Mouse (Mus musculus) liver, embryonic 14.5 days (tissue): ENCODE measurements around the gene Prpsap2. TPM values are rescaled to one million over a fixed set of nuclear protein-coding genes. Genes with fewer than 3 reads are reported as not detected.

Experiments used
- ATAC-seq: fragments of 200-750 bp; cut with Nextera tagmentation; 2 replicates; pipeline ENCODE4 v1.8.0; 2017; ENCODE audit warnings: moderate number of reproducible peaks, mild to moderate bottlenecking, moderate library complexity; ENCODE audit not compliant: insufficient read depth
- DNase-seq, 3 experiments: peaks; one replicate each; pipeline ENCODE4 v3.0.0-alpha.2; 2012 to 2013; ENCODE audit warnings: low read depth in 3 of 3, low spot score in 3 of 3
- H3K27ac ChIP-seq: fragments of 300-500 bp; sonication (generic); 2 replicates; pipeline ENCODE4 v1.5.1; 2014; ENCODE audit warnings: moderate library complexity, mild to moderate bottlenecking, control low read depth, inconsistent platforms
- H3K27me3 ChIP-seq: fragments of 300-500 bp; sonication (generic); 2 replicates; pipeline ENCODE4 v1.6.1; 2014; ENCODE audit warnings: mild to moderate bottlenecking, low read length, moderate library complexity; ENCODE audit not compliant: control insufficient read depth, insufficient read depth
- H3K36me3 ChIP-seq: fragments of 300-500 bp; sonication (generic); replicated peaks from 2 replicates; pipeline ENCODE4 v1.6.1; 2014; ENCODE audit warnings: low read depth; ENCODE audit not compliant: control insufficient read depth, insufficient read depth
- H3K4me1 ChIP-seq, 2 experiments: fragments of 200-500 bp in 1 of 2; fragments of 300-500 bp in 1 of 2; sonication (generic) in 1 of 2; replicated peaks; 2 replicates each; pipeline ENCODE4 v1.6.1; 2012 to 2014; ENCODE audit warnings: antibody characterized with exemption in 1 of 2, inconsistent platforms in 1 of 2, low read length in 1 of 2; ENCODE audit not compliant: control insufficient read depth in 2 of 2, insufficient read depth in 2 of 2
- H3K4me2 ChIP-seq: fragments of 300-500 bp; sonication (generic); 2 replicates; pipeline ENCODE4 v1.6.1; 2014; ENCODE audit warnings: low read depth, mild to moderate bottlenecking, control low read depth, moderate library complexity
- H3K4me3 ChIP-seq, 2 experiments: fragments of 200-500 bp in 1 of 2; fragments of 300-500 bp in 1 of 2; sonication (generic) in 1 of 2; 2 replicates each; pipeline ENCODE4 v1.5.1; 2012 to 2014; ENCODE audit warnings: low read depth in 2 of 2, low read length in 2 of 2, mild to moderate bottlenecking in 2 of 2, control low read depth in 1 of 2, inconsistent platforms in 1 of 2, moderate library complexity in 1 of 2; ENCODE audit not compliant: insufficient read depth in 1 of 2
- H3K9ac ChIP-seq: fragments of 300-500 bp; sonication (generic); replicated peaks from 2 replicates; pipeline ENCODE4 v1.6.1; 2014; ENCODE audit warnings: mild to moderate bottlenecking, control low read depth, moderate library complexity
- H3K9me3 ChIP-seq: fragments of 300-500 bp; sonication (generic); 2 replicates; pipeline ENCODE4 v1.6.1; 2016; ENCODE audit warnings: low read length, mixed read lengths; ENCODE audit not compliant: control insufficient read depth
- CTCF ChIP-seq: IDR thresholded peaks from 2 replicates; pipeline ENCODE4 v1.5.1; 2016; ENCODE audit warnings: antibody characterized with exemption, low read depth, control low read depth
- EP300 ChIP-seq: IDR thresholded peaks from 2 replicates; pipeline ENCODE4 v1.6.1; 2016; ENCODE audit warnings: antibody characterized with exemption, low read depth
- WGBS: fragments of 180-500 bp; shearing (Covaris S2); extraction: QIAGEN DNeasy Blood & Tissue Kit; methylation state at CpG from one replicate; pipeline ENCODE4 v1.1.7; 2014; ENCODE audit not compliant: insufficient replicate concordance; 5-methylcytosine and 5-hydroxymethylcytosine counted together
- polyA plus RNA-seq, 2 experiments: library from polyadenylated mRNA; depleted of rRNA in 1 of 2; stranded (reverse) in 1 of 2; unstranded in 1 of 2; fragments of >200 nt; fragmentation: Nextera tagmentation in 1 of 2; extraction: Ambion mirVana in 1 of 2; gene quantifications; 2 replicates each; pipeline versions ENCODE4 v1.2.1 to v1.2.3; 2012 to 2014

Gene Prpsap2
- polyA plus RNA-seq, 2 experiments, result 6.1 to 6.9 TPM

DNA sequence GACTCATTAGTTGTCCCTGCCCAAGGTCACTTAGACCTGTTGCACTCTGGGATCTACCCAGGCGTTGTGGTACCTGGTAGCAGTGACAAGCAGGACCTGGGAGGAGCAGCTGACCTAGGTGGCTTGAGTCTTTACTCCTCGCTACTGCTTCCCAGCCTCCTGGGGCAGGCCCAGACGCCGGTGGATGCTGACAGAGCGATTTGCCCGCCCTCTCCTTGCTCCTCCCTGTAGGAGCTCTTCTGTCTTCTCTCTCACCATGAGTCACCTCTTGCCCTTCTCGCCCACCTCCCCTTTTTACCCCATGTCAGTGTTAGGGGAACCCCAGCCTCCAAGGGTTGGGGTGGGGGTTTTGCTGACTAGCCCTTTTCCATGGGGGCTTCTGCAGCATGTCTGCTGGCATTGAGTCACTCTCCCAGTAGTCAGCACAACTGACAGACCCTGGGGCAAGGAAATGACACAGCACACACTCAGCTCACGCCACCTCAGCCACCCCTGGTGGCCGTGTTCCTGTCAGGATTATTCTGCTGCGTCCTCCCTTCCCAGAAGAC, 74.9 kb downstream of the Prpsap2 start:
- Histone ChIP-seq H3K4me1 (peaks cover 21 to 33% of the 10 kb centered on the region in 2 experiments), H3K27ac (peak overlapping the region; percentile 66), H3K9ac (peak overlapping the region; percentile 86), H3K36me3 (no peaks in the 10 kb centered on the region), H3K4me3 (peak overlapping the region; percentile 73 to 87), H3K9me3 (no peaks in the 10 kb centered on the region), H3K27me3 (peaks cover 3% of the 10 kb centered on the region; the same call in 1 of the 2 replicates), H3K4me2 (peak overlapping the region; percentile 90)
- no peak for ATAC-seq
- 40% methylated on average over 10 of the region's 10 CpGs for WGBS
- TF ChIP-seq EP300, result no peak
- TF ChIP-seq CTCF, result no peak
- DNase-seq, result peak in 1 of 3 experiments; percentile 24

DNA sequence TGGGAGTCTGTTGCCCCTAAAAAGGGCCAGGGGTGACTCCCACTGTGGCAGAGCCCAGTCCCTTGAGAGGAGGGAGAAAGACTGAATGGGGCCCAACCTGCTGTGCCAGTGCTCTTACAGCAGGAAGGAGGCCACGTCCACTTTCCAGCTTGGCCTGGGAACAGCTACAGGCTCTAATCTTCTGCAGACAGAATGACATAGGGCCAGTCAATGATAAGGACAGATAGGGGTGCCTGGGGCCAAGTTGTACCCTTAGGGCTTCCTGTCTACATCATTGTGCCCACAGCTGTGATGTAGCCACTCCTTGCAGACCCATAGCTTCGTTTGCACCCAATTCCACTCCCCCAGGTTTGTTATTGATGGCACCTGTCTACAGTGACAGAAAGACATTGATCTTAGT, 75.7 kb downstream of the Prpsap2 start:
- H3K36me3 ChIP-seq, result no peaks in the 10 kb centered on the region
- H3K4me2 ChIP-seq, result peak overlapping the region; percentile 90
- peak overlapping the region; percentile 66 for H3K27ac ChIP-seq
- WGBS, result 8% methylated on average over 2 of the region's 2 CpGs
- peak; percentile 85 for TF ChIP-seq EP300
- no peak for TF ChIP-seq CTCF
- H3K27me3 ChIP-seq, result peaks cover 3% of the 10 kb centered on the region; the same call in 1 of the 2 replicates
- no peaks in the 10 kb centered on the region for H3K9me3 ChIP-seq
- H3K4me3 ChIP-seq, result peak overlapping the region; percentile 73 to 87
- peak; percentile 80 for ATAC-seq
- H3K4me1 ChIP-seq, result peaks cover 21 to 33% of the 10 kb centered on the region in 2 experiments
- DNase-seq, result peak; percentile 35 to 76 (median 45)
- H3K9ac ChIP-seq, result peak overlapping the region; percentile 86

DNA sequence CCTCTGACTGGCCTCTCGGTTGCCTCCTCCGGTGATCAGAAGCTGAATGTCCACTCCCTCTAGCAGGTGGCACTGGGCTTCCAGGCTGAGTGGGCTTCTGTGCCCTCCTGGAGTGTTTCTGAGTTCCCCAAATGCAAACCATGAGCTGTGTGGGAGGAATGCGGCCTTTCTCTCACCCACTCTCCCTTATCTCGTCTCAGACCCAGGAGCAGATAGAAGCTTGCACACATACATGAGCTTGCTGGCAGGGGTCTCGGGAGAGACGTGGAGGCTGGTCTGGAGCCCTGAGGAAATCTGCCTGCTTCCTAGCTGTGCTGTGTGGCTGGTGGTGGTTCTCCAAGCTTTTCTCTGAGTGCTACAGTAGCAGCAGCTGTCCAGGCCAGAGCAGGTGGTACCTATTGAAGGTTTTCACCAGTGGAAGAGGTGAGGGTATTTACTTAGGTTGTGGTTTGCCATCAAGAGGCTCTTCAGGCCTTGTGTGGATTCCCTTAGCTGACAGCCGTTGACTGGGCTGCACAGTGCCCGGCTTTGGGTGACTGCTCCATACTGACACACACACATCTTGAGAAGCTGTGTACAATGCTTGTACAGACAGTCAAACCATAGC, 76.7 kb downstream of the Prpsap2 start:
- peaks cover 21 to 33% of the 10 kb centered on the region in 2 experiments for H3K4me1 ChIP-seq
- peak in 1 of 3 experiments; percentile 9 for DNase-seq
- peaks cover 3% of the 10 kb centered on the region; the same call in 1 of the 2 replicates for H3K27me3 ChIP-seq
- no peaks in the 10 kb centered on the region for H3K36me3 ChIP-seq
- ATAC-seq, result no peak
- WGBS, result 31% methylated on average over 8 of the region's 8 CpGs
- peak overlapping the region; percentile 73 to 87 for H3K4me3 ChIP-seq
- TF ChIP-seq CTCF, result no peak
- TF ChIP-seq EP300, result no peak
- peak overlapping the region; percentile 90 for H3K4me2 ChIP-seq
- H3K9me3 ChIP-seq, result no peaks in the 10 kb centered on the region
- peak overlapping the region; percentile 34 for H3K27ac ChIP-seq
- peak overlapping the region; percentile 86 for H3K9ac ChIP-seq

DNA sequence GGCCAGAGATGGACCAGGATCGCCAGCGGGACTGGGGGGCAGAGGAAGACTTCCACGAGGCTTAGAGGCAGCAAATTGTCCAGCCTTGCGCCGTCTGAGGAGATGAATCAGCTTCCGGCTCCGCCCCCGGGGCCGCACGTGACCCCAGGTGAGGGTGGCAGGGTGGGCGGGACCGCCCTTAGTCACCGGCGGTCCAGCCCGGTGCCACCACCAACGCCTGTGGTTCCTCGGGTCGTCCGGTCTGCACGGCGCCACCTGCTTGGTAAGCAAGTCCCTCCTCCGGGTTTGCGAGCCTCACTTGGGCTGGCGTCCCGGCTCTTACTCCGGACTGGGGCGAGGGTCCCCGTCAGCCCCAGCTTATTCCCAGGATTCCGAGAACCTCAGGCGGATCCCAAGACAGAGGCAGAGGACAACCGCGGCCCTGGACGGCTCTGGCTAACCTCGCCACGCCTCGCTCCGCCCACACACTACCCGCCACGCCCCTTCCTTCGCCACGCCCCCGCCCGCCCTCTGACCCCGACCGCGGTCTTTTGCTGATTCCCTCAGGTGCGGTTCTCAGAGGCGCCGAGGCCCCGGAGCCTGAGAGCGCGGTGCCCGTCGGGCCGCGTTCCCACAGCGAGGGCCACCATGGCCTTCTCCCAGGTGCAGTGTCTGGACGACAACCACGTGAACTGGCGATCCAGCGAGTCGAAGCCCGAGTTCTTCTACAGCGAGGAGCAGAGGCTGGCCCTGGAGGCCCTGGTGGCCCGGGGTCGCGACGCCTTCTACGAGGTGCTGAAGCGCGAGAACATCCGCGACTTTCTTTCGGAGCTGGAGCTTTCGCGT, 77.8 kb downstream of the Prpsap2 start, which contains the start of gene Fam83g:
Gene Fam83g, plus strand, starts transcription at position 185 of the 825 bp plus-strand sequence.
- ATAC-seq, result peak; percentile 81
- peak; percentile 45 to 68 (median 47) for DNase-seq
- peak within 1 kb of the TSS; percentile 90 for H3K4me2 ChIP-seq
- H3K36me3 ChIP-seq, result no peaks in the 10 kb centered on the region
- H3K9ac ChIP-seq, result peak within 1 kb of the TSS; percentile 86
- peaks cover 3% of the 10 kb centered on the region for H3K27me3 ChIP-seq
- no peak for TF ChIP-seq CTCF
- no peak for TF ChIP-seq EP300
- H3K27ac ChIP-seq, result peak within 1 kb of the TSS; percentile 34
- WGBS, result 1% methylated on average over 76 of the region's 76 CpGs
- H3K9me3 ChIP-seq, result no peaks in the 10 kb centered on the region
- H3K4me1 ChIP-seq, result peaks cover 21 to 33% of the 10 kb centered on the region in 2 experiments
- H3K4me3 ChIP-seq, result peak within 1 kb of the TSS; percentile 73 to 87

Other genes with a start within 250 kb of the Prpsap2 start
- 1.7 and 1.9 TPM in 2 replicates for gene Epn2, start 182.4 kb downstream of the Prpsap2 start, polyA plus RNA-seq (2012; rRNA removed)
- 1.3 and 1.7 TPM in 2 replicates for gene Epn2, start 182.4 kb downstream of the Prpsap2 start, polyA plus RNA-seq (2014; fragmentation: Nextera tagmentation; extraction: Ambion mirVana)
- 2.1 and 2.2 TPM in 2 replicates for gene Grap, start 108.8 kb downstream of the Prpsap2 start, polyA plus RNA-seq (2012; rRNA removed)
- gene Grap, start 108.8 kb downstream of the Prpsap2 start, polyA plus RNA-seq (2014; fragmentation: Nextera tagmentation; extraction: Ambion mirVana), result 1.6 and 1.9 TPM in 2 replicates
- gene Fam83g, start 78.0 kb downstream of the Prpsap2 start, polyA plus RNA-seq (2012; rRNA removed), result 3.9 and 4.4 TPM in 2 replicates
- gene Fam83g, start 78.0 kb downstream of the Prpsap2 start, polyA plus RNA-seq (2014; fragmentation: Nextera tagmentation; extraction: Ambion mirVana), result 4.4 and 5.4 TPM in 2 replicates
- gene Slc5a10, start 41.3 kb downstream of the Prpsap2 start, polyA plus RNA-seq (2012; rRNA removed), result not detected in 2 replicates
- gene Slc5a10, start 41.3 kb downstream of the Prpsap2 start, polyA plus RNA-seq (2014; fragmentation: Nextera tagmentation; extraction: Ambion mirVana), result not detected in 2 replicates
- gene Ulk2, start 93.0 kb upstream of the Prpsap2 start, polyA plus RNA-seq (2012; rRNA removed), result 2.5 and 2.7 TPM in 2 replicates
- 2.5 and 2.8 TPM in 2 replicates for gene Ulk2, start 93.0 kb upstream of the Prpsap2 start, polyA plus RNA-seq (2014; fragmentation: Nextera tagmentation; extraction: Ambion mirVana)
- 5.4 and 6.5 TPM in 2 replicates for gene Akap10, start 168.2 kb upstream of the Prpsap2 start, polyA plus RNA-seq (2012; rRNA removed)
- 5.7 and 6.3 TPM in 2 replicates for gene Akap10, start 168.2 kb upstream of the Prpsap2 start, polyA plus RNA-seq (2014; fragmentation: Nextera tagmentation; extraction: Ambion mirVana)
- 23.5 and 26.2 TPM in 2 replicates for gene Specc1, start 194.7 kb upstream of the Prpsap2 start, polyA plus RNA-seq (2012; rRNA removed)
- 40.5 and 43.5 TPM in 2 replicates for gene Specc1, start 194.7 kb upstream of the Prpsap2 start, polyA plus RNA-seq (2014; fragmentation: Nextera tagmentation; extraction: Ambion mirVana)